17 mouse cellular contexts compared by ENCODE assay signal in genomic region chr10:115332420-115332952, GRCm38 (mm10). TPM values are rescaled to one million over a fixed set of nuclear protein-coding genes. Genes with fewer than 3 reads are reported as not detected.
DNase-seq lines count a peak whose midpoint lies in the region; ATAC-seq and TF ChIP-seq lines count a peak whose summit lies in the region.
"Had no signal": no experiment of that assay in that cellular context is flagged by ENCODE, and none has a peak within 500 bp of the region (broad histone marks: within the 10 kb centered on the region; RNA-seq: fewer than 3 reads in every experiment).

No protein-coding gene starts in this region.

- no peaks in the 10 kb centered on the region for H3K79me2 ChIP-seq in heart, adult 2 months (replicated peaks; ENCODE audit: control insufficient read depth, insufficient read depth, low read length)

- H3K4me1 ChIP-seq in heart, adult 2 months (ENCODE audit: control insufficient read depth, insufficient read depth, low read length): peaks cover 3% of the 10 kb centered on the region
- H3K4me1 ChIP-seq in bone marrow macrophage, adult 2 months (ENCODE audit: control insufficient read depth, insufficient read depth, low read length): peaks cover 41% of the 10 kb centered on the region
- H3K4me1 ChIP-seq in midbrain, embryonic 13.5 days (replicated peaks): no peaks in the 10 kb centered on the region
- H3K4me1 ChIP-seq: embryonic facial prominence, embryonic 12.5 days; forebrain, embryonic 15.5 days; hindbrain, embryonic 13.5 days; lung, embryonic 15.5 days had no signal

- peak; percentile 79 for ATAC-seq in CD4-positive, CD25-positive, alpha-beta regulatory T cell, adult 4 months
- no peak for ATAC-seq in midbrain, embryonic 13.5 days
- ATAC-seq: forebrain, embryonic 15.5 days had no signal

- no peak for TF ChIP-seq POLR2A in heart, adult 2 months (IDR thresholded peaks at IDR 0.05; ENCODE audit: insufficient read depth, low read depth, low read length)
- no peak for TF ChIP-seq POLR2A in bone marrow macrophage, adult 2 months (IDR thresholded peaks at IDR 0.05; ENCODE audit: borderline replicate concordance, low read depth, low read length)

- intact Hi-C loops in heart, adult 2 months (cut with DNase I): no loop called here

- H3K27me3 ChIP-seq in heart, adult 2 months (ENCODE audit: control insufficient read depth, insufficient read depth, low read length): no peaks in the 10 kb centered on the region
- H3K27me3 ChIP-seq in midbrain, embryonic 13.5 days: no peaks in the 10 kb centered on the region
- H3K27me3 ChIP-seq: embryonic facial prominence, embryonic 12.5 days; forebrain, embryonic 15.5 days; hindbrain, embryonic 13.5 days; limb, embryonic 15.5 days; lung, embryonic 15.5 days had no signal

- H3K27ac ChIP-seq in heart, adult 2 months: peak overlapping the region; percentile 61
- H3K27ac ChIP-seq in bone marrow macrophage, adult 2 months (ENCODE audit: insufficient read depth, low read depth, low read length): peak overlapping the region; percentile 99
- H3K27ac ChIP-seq in midbrain, embryonic 13.5 days: no peak overlapping the region
- H3K27ac ChIP-seq: embryonic facial prominence, embryonic 12.5 days; forebrain, embryonic 15.5 days; hindbrain, embryonic 13.5 days; limb, embryonic 15.5 days; lung, embryonic 15.5 days had no signal

- 0 out of 2 replicates have a peak overlapping the region, but pooled peaks have one; percentile 24 for H3K9ac ChIP-seq in heart, adult 2 months (ENCODE audit: low read depth, low read length)
- H3K9ac ChIP-seq in midbrain, embryonic 13.5 days (replicated peaks): no peak overlapping the region
- H3K9ac ChIP-seq: embryonic facial prominence, embryonic 12.5 days; forebrain, embryonic 15.5 days; hindbrain, embryonic 13.5 days; limb, embryonic 15.5 days; lung, embryonic 15.5 days had no signal

- no peak overlapping the region for H3K4me3 ChIP-seq in heart, adult 2 months
- peak overlapping the region; percentile 42 for H3K4me3 ChIP-seq in bone marrow macrophage, adult 2 months (ENCODE audit: insufficient read depth, low read length)
- H3K4me3 ChIP-seq in midbrain, embryonic 13.5 days (replicated peaks): no peak overlapping the region
- H3K4me3 ChIP-seq: embryonic facial prominence, embryonic 12.5 days; forebrain, embryonic 15.5 days; hindbrain, embryonic 13.5 days; limb, embryonic 15.5 days; lung, embryonic 15.5 days had no signal

- 48% methylated on average over 8 of the region's 8 CpGs for WGBS in heart, adult 2 months
- WGBS in midbrain, embryonic 13.5 days: 90% methylated on average over 8 of the region's 8 CpGs

- H3K4me2 ChIP-seq in midbrain, embryonic 13.5 days (replicated peaks): no peak overlapping the region
- H3K4me2 ChIP-seq: embryonic facial prominence, embryonic 12.5 days; forebrain, embryonic 15.5 days; hindbrain, embryonic 13.5 days; limb, embryonic 15.5 days; lung, embryonic 15.5 days; midbrain, embryonic 11.5 days had no signal

- peaks cover 3% of the 10 kb centered on the region for H3K36me3 ChIP-seq in heart, adult 2 months (ENCODE audit: control insufficient read depth, insufficient read depth, low read length)
- no peaks in the 10 kb centered on the region for H3K36me3 ChIP-seq in midbrain, embryonic 13.5 days
- H3K36me3 ChIP-seq: embryonic facial prominence, embryonic 12.5 days; forebrain, embryonic 15.5 days; hindbrain, embryonic 13.5 days; limb, embryonic 15.5 days; lung, embryonic 15.5 days had no signal

- DNase-seq in heart, adult 2 months: peak in 1 of 2 experiments; percentile 18
- DNase-seq in heart, postnatal 4 days: no peak
- DNase-seq in skeletal muscle tissue, adult 2 months (ENCODE audit: low read depth, low spot score): peak; percentile 56
- no peak for DNase-seq in B cell, adult 2 months
- DNase-seq: cerebellum, postnatal 10 days; gastrocnemius, postnatal 14 days; kidney, adult 8-10 months; thymus, postnatal 4 days had no signal

- no peak for TF ChIP-seq CTCF in heart, adult 2 months (IDR thresholded peaks at IDR 0.05)
- no peak for TF ChIP-seq CTCF in bone marrow macrophage, adult 2 months (IDR thresholded peaks at IDR 0.05; ENCODE audit: low read depth, low read length)

- TF ChIP-seq EP300 in heart, adult 2 months (IDR thresholded peaks at IDR 0.05; ENCODE audit: insufficient read depth, low read depth, low read length): no peak

- H3K9me3 ChIP-seq in midbrain, embryonic 13.5 days: no peaks in the 10 kb centered on the region
- H3K9me3 ChIP-seq: embryonic facial prominence, embryonic 12.5 days; forebrain, embryonic 15.5 days; hindbrain, embryonic 13.5 days; limb, embryonic 15.5 days; lung, embryonic 15.5 days had no signal

RNA-seq across cellular contexts. Expression of gene Rab21, which starts 17.1 kb away (rescaled TPM):
- total RNA-seq in heart, adult 2 months (2021): 10 to 100 TPM; 75.0 to 80.1 TPM
- 29.9 and 50.4 TPM in 2 replicates for polyA plus RNA-seq in heart, adult 2 months (2012; rRNA removed)
- 10 to 100 TPM; 57.3 to 58.2 TPM for total RNA-seq in heart, postnatal 4 days (2021)
- polyA plus RNA-seq in CD4-positive, CD25-positive, alpha-beta regulatory T cell, adult 4 months (2017; shearing (Covaris generic)): 10 to 100 TPM; 17.9 to 25.3 TPM
- polyA plus RNA-seq in bone marrow macrophage, adult 2 months (2012; ENCODE audit: insufficient read depth, insufficient read length, missing spikeins): 55.8 and 59.1 TPM in 2 replicates
- polyA plus RNA-seq in midbrain, embryonic 13.5 days (2015; fragmentation: Nextera tagmentation; extraction: Ambion mirVana): 6.7 and 7.0 TPM in 2 replicates

RNA-seq across cellular contexts. Expression of gene Tmem19, which starts 29.8 kb away (rescaled TPM):
- total RNA-seq in heart, adult 2 months (2021): 10 to 100 TPM; 12.1 to 15.1 TPM
- 8.6 and 11.5 TPM in 2 replicates for polyA plus RNA-seq in heart, adult 2 months (2012; rRNA removed)
- 10 to 100 TPM; 17.5 to 17.6 TPM for total RNA-seq in heart, postnatal 4 days (2021)
- 10 to 100 TPM; 50.9 to 54.8 TPM for polyA plus RNA-seq in CD4-positive, CD25-positive, alpha-beta regulatory T cell, adult 4 months (2017; shearing (Covaris generic))
- polyA plus RNA-seq in bone marrow macrophage, adult 2 months (2012; ENCODE audit: insufficient read depth, insufficient read length, missing spikeins): 35.2 and 41.0 TPM in 2 replicates
- 41.9 and 43.4 TPM in 2 replicates for polyA plus RNA-seq in midbrain, embryonic 13.5 days (2015; fragmentation: Nextera tagmentation; extraction: Ambion mirVana)

RNA-seq across cellular contexts. Expression of gene Thap2, which starts 51.8 kb away (rescaled TPM):
- 1 to 10 TPM; 7.9 to 9.3 TPM for total RNA-seq in heart, adult 2 months (2021)
- polyA plus RNA-seq in heart, adult 2 months (2012; rRNA removed): 5.0 and 7.8 TPM in 2 replicates
- 1 to 10 TPM; 4.5 to 6.7 TPM for total RNA-seq in heart, postnatal 4 days (2021)
- 10 to 100 TPM; 12.2 to 16.8 TPM for polyA plus RNA-seq in CD4-positive, CD25-positive, alpha-beta regulatory T cell, adult 4 months (2017; shearing (Covaris generic))
- polyA plus RNA-seq in bone marrow macrophage, adult 2 months (2012; ENCODE audit: insufficient read depth, insufficient read length, missing spikeins): 7.8 and 8.3 TPM in 2 replicates
- polyA plus RNA-seq in midbrain, embryonic 13.5 days (2015; fragmentation: Nextera tagmentation; extraction: Ambion mirVana): 30.2 and 36.1 TPM in 2 replicates

RNA-seq across cellular contexts. Expression of gene Zfc3h1, which starts 52.3 kb away (rescaled TPM):
- total RNA-seq in heart, adult 2 months (2021): 10 to 100 TPM; 13.3 TPM
- polyA plus RNA-seq in heart, adult 2 months (2012; rRNA removed): 13.7 and 29.3 TPM in 2 replicates
- total RNA-seq in heart, postnatal 4 days (2021): 10 to 100 TPM; 23.1 to 23.5 TPM
- 10 to 100 TPM; 33.8 to 39.0 TPM for polyA plus RNA-seq in CD4-positive, CD25-positive, alpha-beta regulatory T cell, adult 4 months (2017; shearing (Covaris generic))
- polyA plus RNA-seq in bone marrow macrophage, adult 2 months (2012; ENCODE audit: insufficient read depth, insufficient read length, missing spikeins): 91.6 and 110 TPM in 2 replicates
- 21.4 and 24.6 TPM in 2 replicates for polyA plus RNA-seq in midbrain, embryonic 13.5 days (2015; fragmentation: Nextera tagmentation; extraction: Ambion mirVana)
